Mouse (Mus musculus) liver, embryonic 13.5 days (tissue): ENCODE results near the gene Ppp1r14a. TPM values are rescaled to one million over a fixed set of nuclear protein-coding genes. Genes with fewer than 3 reads are reported as not detected.

Experiments used
- ATAC-seq: fragments of 200-750 bp; cut with Nextera tagmentation; 2 replicates; pipeline ENCODE4 v1.8.0; 2017; ENCODE audit warnings: low read depth, mild to moderate bottlenecking, moderate number of reproducible peaks, moderate library complexity
- DNase-seq: peaks from one replicate; pipeline ENCODE4 v3.0.0; 2022
- H3K27ac ChIP-seq: fragments of 300-500 bp; sonication (generic); 2 replicates; pipeline ENCODE4 v1.5.1; 2015; ENCODE audit warnings: moderate library complexity, mild to moderate bottlenecking, inconsistent platforms
- H3K27me3 ChIP-seq: fragments of 300-500 bp; sonication (generic); 2 replicates; pipeline ENCODE4 v1.6.1; 2015; ENCODE audit warnings: mild to moderate bottlenecking, inconsistent platforms
- H3K36me3 ChIP-seq: fragments of 300-500 bp; sonication (generic); 2 replicates; pipeline ENCODE4 v1.6.1; 2015; ENCODE audit warnings: mild to moderate bottlenecking, inconsistent platforms
- H3K4me1 ChIP-seq: fragments of 300-500 bp; sonication (generic); replicated peaks from 2 replicates; pipeline ENCODE4 v1.6.1; 2015; ENCODE audit warnings: inconsistent platforms
- H3K4me2 ChIP-seq: fragments of 300-500 bp; sonication (generic); 2 replicates; pipeline ENCODE4 v1.6.1; 2015; ENCODE audit warnings: inconsistent platforms, mild to moderate bottlenecking, moderate library complexity
- H3K4me3 ChIP-seq: fragments of 300-500 bp; sonication (generic); replicated peaks from 2 replicates; pipeline ENCODE4 v1.5.1; 2015; ENCODE audit warnings: mild to moderate bottlenecking, inconsistent platforms
- H3K9ac ChIP-seq: fragments of 300-500 bp; sonication (generic); 2 replicates; pipeline ENCODE4 v1.6.1; 2015; ENCODE audit warnings: mild to moderate bottlenecking, inconsistent platforms
- H3K9me3 ChIP-seq: fragments of 300-500 bp; sonication (generic); replicated peaks from 2 replicates; pipeline ENCODE4 v1.6.1; 2016; ENCODE audit warnings: inconsistent platforms
- WGBS: fragments of 180-500 bp; shearing (Covaris S2); methylation state at CpG from one replicate; pipeline ENCODE4 v1.1.7; 2015; ENCODE audit not compliant: insufficient replicate concordance; 5-methylcytosine and 5-hydroxymethylcytosine counted together
- polyA plus RNA-seq: library from polyadenylated mRNA; unstranded; fragments of >200 nt; fragmentation: Nextera tagmentation; extraction: Ambion mirVana; gene quantifications from 2 replicates; pipeline ENCODE4 v1.2.1, GENCODE M21; 2015

The Ppp1r14a gene
- polyA plus RNA-seq, 1 experiment from 2014 or later = 3.6 TPM

DNA sequence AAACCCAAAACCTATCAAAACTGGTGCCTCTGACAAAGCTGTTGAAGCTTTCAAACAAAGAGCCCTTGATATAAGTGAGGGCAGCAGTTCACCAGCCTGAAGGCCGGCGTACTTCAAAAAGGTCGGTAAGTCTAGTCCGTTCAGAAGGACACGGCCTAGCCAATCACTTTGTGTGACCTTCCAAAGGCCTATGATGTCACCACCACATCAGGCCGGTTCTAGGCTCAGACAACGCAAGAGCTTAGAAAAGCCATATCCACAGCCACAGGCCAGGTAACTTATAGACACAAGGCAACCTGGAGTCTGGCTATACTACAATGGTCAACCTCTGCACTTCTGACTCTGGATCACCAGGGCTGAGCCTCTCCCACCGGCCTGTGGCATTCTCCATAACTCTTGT is 9.2 kb upstream of the Ppp1r14a start:
- Histone ChIP-seq H3K9me3 (no peaks in the 10 kb centered on the region), H3K27ac (no peak overlapping the region), H3K9ac (no peak overlapping the region), H3K4me2 (no peak overlapping the region), H3K4me3 (no peak overlapping the region), H3K4me1 (peaks cover 29% of the 10 kb centered on the region), H3K36me3 (no peaks in the 10 kb centered on the region), H3K27me3 (peaks cover 28% of the 10 kb centered on the region)
- DNase-seq = no peak
- ATAC-seq = no peak
- WGBS = 75% methylated on average over 8 of the region's 8 CpGs

DNA sequence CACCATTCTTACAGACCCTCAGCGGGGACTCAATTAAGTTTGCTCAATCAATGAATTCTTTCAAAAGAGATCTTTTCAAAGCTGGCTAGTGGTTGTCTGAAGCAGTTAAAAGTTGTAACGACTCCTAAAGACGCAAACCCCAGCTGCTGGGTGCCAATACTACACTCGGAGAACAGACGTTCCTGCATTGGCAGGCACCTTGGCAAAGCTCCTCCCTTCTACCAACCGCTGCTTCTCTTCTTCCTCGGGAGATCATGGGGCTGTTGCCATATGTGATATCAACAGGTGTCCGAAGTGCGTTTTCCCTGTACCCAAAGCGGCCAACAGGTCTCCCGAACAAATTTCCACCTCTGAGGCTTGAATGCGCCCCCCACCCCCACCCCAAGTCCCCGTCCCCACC is 8.3 kb upstream of the Ppp1r14a start:
- Histone ChIP-seq H3K27me3 (peaks cover 28% of the 10 kb centered on the region), H3K27ac (no peak overlapping the region), H3K36me3 (no peaks in the 10 kb centered on the region), H3K4me1 (peaks cover 29% of the 10 kb centered on the region), H3K9me3 (no peaks in the 10 kb centered on the region), H3K4me2 (peak overlapping the region; percentile 88), H3K4me3 (peak overlapping the region; percentile 65), H3K9ac (0 out of 2 replicates have a peak overlapping the region, but pooled peaks have one; percentile 53)
- DNase-seq (no peak), ATAC-seq (no peak)
- 11% methylated on average over 13 of the region's 13 CpGs for WGBS

DNA sequence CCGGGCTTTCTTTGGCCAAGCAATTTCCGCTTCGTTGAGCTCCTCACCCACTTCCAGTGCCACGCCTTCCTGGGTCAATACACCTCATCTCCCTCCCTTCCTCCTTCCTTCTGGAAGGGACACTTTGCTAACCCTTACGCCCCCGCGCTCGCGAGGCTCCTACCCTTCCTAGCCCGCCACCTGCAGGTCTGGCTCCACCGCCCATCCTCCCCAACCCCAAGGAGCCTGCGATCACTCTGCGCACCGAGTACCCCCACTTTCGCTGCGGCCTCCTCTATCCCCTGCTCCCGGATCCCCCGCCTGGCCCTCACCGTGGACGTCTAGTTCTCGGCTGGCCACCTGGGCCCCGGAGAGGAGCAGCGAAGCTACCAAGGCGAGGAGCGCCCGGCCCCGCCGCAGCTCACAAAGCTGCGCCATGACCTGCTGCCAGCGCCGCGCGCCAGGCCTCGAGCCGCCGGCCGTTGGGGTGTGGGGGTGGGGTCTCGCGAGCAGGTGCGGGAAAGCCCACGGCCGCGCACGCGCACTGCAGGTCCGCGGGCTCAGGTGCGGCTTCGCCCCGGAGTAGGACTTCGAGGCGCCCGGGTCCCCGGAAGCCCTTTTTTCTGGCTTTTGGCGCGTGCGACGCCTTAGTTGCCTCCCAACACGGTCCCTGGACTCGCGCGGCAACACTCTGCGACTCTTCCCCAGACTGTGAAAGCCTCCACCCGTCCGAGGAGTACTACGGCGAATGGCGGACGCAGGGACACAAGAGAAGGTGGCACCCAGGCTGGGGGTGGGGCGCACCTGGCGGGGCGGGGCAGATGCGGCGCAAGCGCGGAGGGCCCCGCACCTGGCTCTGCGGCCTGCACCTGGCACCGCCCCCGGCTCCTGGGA is 7.7 kb upstream of the Ppp1r14a start, which contains the start of gene Spint2:
Gene Spint2 (minus strand): TSS at position 712 of the 873 bp plus-strand sequence.
- H3K4me2 ChIP-seq = peak within 1 kb of the TSS; percentile 88
- no peaks in the 10 kb centered on the region for H3K36me3 ChIP-seq
- peak; percentile 34 for DNase-seq
- peak within 1 kb of the TSS; percentile 65 for H3K4me3 ChIP-seq
- no peaks in the 10 kb centered on the region for H3K9me3 ChIP-seq
- peaks cover 29% of the 10 kb centered on the region for H3K4me1 ChIP-seq
- H3K27ac ChIP-seq = no peak within 1 kb of the TSS
- H3K27me3 ChIP-seq = peaks cover 28% of the 10 kb centered on the region
- H3K9ac ChIP-seq = peak within 1 kb of the TSS; percentile 53
- peak; percentile 60 for ATAC-seq
- under 1% methylated on average over 80 of the region's 80 CpGs for WGBS

DNA sequence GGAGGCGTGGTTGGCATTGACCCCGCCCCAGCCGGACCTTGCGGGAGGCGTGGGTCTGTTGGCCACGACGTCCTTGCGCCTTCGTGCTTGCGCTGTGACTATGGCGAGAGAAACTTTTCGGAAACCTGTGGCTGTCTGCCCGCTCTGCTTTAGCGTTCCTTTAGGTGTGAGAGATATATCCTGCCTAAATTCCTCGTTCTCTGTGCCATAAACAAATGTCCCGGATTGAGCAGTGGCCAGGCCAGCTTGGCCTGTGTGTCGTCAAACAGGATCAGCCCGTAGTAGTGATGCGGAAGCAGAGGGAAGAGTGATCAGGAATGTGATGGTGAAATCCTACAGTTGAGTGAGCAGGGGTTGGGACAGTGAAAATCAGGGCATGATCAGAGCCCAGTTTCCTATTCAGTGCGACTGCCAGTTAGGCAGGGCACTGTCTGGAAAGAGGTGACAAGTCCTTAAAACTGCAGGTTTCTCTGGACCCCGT is 7.0 kb upstream of the Ppp1r14a start:
- WGBS = 14% methylated on average over 21 of the region's 21 CpGs
- H3K27ac ChIP-seq = no peak overlapping the region
- DNase-seq (no peak), ATAC-seq (peak; percentile 19; the same call in 1 of the 2 replicates)
- peak overlapping the region; percentile 88 for H3K4me2 ChIP-seq
- H3K4me3 ChIP-seq = peak overlapping the region; percentile 65
- peaks cover 29% of the 10 kb centered on the region for H3K4me1 ChIP-seq
- no peaks in the 10 kb centered on the region for H3K36me3 ChIP-seq
- peaks cover 28% of the 10 kb centered on the region for H3K27me3 ChIP-seq
- H3K9me3 ChIP-seq = no peaks in the 10 kb centered on the region
- H3K9ac ChIP-seq = peak overlapping the region; percentile 53

DNA sequence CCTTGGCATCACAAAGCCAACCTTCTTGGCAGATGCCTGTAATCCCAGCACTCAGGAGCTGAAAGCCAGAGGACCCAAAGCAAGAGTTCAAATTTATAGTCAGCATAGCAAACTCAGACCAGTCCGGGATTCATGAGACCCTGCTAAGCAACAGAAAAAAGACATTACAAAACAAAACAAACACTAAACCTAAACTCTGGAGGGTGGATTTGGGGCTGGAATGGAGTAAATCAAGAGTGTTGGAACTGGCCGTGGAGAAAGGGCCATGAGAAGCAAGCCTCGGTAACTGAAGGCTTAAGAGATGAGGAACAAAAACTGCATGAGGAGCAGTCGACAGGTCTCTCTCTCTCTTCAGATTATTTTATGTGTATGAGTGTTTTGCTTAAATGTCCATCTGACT is 5.2 kb upstream of the Ppp1r14a start:
- Histone ChIP-seq H3K4me1 (peaks cover 33% of the 10 kb centered on the region), H3K36me3 (no peaks in the 10 kb centered on the region), H3K9me3 (no peaks in the 10 kb centered on the region), H3K9ac (no peak overlapping the region), H3K27me3 (peaks cover 36% of the 10 kb centered on the region), H3K27ac (no peak overlapping the region), H3K4me2 (no peak overlapping the region), H3K4me3 (no peak overlapping the region)
- WGBS = 61% methylated on average over 4 of the region's 4 CpGs
- no peak for DNase-seq
- ATAC-seq = no peak

DNA sequence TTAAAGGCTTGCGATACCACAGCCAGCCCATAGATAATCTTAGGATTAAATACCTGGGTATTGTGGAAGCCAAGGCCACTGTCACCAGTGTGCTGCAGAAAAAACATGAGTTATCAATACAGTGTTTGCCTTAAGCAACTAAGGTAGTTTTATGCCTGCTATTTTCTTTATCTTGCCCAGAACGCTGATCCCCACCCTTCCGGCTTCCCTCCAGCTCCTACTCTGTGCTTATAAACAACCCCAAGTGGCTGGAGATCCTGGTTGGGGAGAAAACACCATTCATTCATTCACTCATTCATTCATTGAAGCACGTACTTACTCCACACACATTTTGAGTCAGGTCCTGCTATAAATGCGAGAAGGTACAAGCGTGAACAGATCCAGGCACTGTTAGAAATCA is 4.6 kb upstream of the Ppp1r14a start:
- ATAC-seq = no peak
- Histone ChIP-seq H3K27me3 (peaks cover 41% of the 10 kb centered on the region), H3K4me2 (no peak overlapping the region), H3K9ac (no peak overlapping the region), H3K27ac (no peak overlapping the region), H3K9me3 (no peaks in the 10 kb centered on the region), H3K36me3 (no peaks in the 10 kb centered on the region), H3K4me1 (peaks cover 40% of the 10 kb centered on the region), H3K4me3 (no peak overlapping the region)
- 75% methylated on average over 6 of the region's 6 CpGs for WGBS
- DNase-seq = no peak

DNA sequence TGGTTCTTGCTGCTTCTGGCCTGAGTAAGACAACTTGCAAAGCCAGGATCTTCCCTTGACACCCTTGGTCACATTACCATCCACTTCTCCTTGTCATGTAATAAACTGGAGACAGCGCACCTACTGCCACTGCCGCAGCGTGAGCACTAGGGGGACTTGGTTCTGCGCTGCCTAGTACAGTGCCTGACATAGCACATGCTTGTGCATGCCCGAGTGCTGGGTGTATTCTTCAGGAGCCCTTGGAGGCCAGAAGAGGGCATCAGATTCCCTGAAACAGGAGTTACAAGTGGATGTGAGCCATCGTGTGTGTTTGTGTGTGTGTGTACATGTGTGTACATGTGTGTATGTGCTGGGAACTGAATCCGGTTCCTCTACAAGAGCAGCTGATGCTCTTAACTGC is 1.6 kb upstream of the Ppp1r14a start:
- H3K4me1 ChIP-seq = peaks cover 36% of the 10 kb centered on the region
- H3K9ac ChIP-seq = no peak overlapping the region
- H3K27me3 ChIP-seq = peaks cover 31% of the 10 kb centered on the region
- no peaks in the 10 kb centered on the region for H3K9me3 ChIP-seq
- no peak overlapping the region for H3K4me3 ChIP-seq
- no peak for DNase-seq
- H3K36me3 ChIP-seq = no peaks in the 10 kb centered on the region
- ATAC-seq = no peak
- WGBS = 74% methylated on average over 7 of the region's 7 CpGs
- H3K27ac ChIP-seq = no peak overlapping the region
- H3K4me2 ChIP-seq = no peak overlapping the region

DNA sequence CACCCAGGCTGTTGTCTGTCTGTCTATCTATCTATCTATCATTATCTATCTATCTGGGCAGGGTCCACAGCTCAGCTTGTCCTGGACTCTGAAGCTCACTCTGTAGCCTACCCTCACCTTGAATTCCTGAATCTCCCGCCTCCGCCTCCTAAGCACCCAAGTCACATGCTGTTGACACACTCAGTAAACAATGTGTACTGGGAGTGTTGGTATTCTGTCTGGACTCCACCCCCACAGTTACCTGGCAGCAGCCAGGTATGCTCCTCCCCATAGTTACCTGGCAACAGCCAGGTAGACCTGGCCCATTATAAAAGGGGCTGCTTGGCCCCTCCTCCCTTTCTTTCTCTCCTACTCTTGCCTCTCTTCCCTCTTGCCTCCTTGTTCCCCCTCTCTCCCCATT is 1.0 kb upstream of the Ppp1r14a start:
- peaks cover 42% of the 10 kb centered on the region for H3K4me1 ChIP-seq
- H3K27me3 ChIP-seq = peaks cover 26% of the 10 kb centered on the region
- ATAC-seq (no peak), DNase-seq (no peak)
- H3K36me3 ChIP-seq = no peaks in the 10 kb centered on the region
- no peak overlapping the region for H3K27ac ChIP-seq
- no peak overlapping the region for H3K4me2 ChIP-seq
- no peaks in the 10 kb centered on the region for H3K9me3 ChIP-seq
- no peak overlapping the region for H3K9ac ChIP-seq
- H3K4me3 ChIP-seq = no peak overlapping the region
- 72% methylated on average over 2 of the region's 2 CpGs for WGBS

DNA sequence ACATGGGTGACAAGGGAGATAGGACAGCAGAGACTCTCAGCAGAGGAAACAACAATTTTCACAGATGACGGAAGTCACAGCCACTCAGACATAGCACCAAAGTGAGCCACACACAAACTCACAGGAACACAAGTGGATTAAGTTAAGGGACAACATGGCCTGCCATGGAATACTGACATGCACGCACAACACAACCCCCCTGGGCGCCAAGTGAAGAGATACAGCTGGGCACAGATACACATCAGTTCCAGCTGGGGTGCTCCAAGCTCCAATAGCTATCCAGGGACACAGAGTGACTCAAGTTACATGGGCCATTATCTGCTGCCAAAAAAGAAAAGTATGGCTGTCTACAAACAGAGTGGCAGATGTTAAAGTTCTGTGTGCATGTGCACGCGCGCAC is 748 bp downstream of the Ppp1r14a start:
- no peak for DNase-seq
- H3K4me3 ChIP-seq = no peak overlapping the region
- H3K36me3 ChIP-seq = no peaks in the 10 kb centered on the region
- peaks cover 31% of the 10 kb centered on the region for H3K27me3 ChIP-seq
- H3K27ac ChIP-seq = no peak overlapping the region
- no peak overlapping the region for H3K9ac ChIP-seq
- no peaks in the 10 kb centered on the region for H3K9me3 ChIP-seq
- peak overlapping the region; percentile 79 for H3K4me2 ChIP-seq
- peaks cover 41% of the 10 kb centered on the region for H3K4me1 ChIP-seq
- 86% methylated on average over 6 of the region's 6 CpGs for WGBS
- ATAC-seq = no peak

DNA sequence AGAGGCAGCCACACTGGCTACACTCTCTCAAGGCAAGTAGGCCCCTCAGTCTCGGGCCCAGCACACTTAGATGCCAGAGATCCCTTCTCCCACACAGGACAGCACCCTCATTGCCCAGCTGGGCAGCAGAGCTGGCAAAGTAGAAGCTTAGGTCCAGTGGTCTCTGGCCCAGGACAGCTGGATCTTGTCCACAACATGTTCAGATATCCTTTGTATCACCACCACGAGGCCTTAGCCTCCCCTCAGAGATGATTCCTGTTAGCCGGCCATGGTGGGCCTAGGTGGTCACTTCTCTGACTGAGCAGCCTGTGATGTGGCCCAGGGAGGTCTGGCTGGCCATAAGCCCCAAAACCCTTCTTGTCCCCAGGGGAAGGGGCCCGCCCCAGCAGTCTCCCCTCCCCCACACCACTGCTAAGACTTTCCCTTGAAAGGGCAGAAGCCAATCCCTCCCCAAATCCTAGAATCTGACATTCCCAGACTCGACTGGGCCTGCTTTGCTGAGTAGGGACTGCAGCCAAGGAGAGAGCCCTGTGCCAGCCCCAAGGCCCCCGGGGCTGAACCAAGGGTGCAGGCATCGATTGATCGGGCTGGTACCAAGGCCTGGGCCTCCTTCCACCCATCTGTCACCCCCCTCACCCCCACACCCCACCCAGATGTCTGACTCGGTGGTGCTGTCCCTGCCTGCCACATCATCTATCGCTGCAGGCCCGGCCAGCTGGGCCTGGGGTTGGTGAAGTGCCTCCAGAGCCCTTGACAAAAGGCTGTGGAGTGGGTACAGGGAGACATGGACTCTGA is 1.8 kb downstream of the Ppp1r14a start:
- Histone ChIP-seq H3K9me3 (no peaks in the 10 kb centered on the region), H3K27ac (no peak overlapping the region), H3K27me3 (peaks cover 31% of the 10 kb centered on the region), H3K9ac (no peak overlapping the region), H3K4me2 (no peak overlapping the region), H3K4me3 (no peak overlapping the region), H3K36me3 (no peaks in the 10 kb centered on the region), H3K4me1 (peaks cover 40% of the 10 kb centered on the region)
- no peak for DNase-seq
- ATAC-seq = no peak
- 64% methylated on average over 11 of the region's 11 CpGs for WGBS

DNA sequence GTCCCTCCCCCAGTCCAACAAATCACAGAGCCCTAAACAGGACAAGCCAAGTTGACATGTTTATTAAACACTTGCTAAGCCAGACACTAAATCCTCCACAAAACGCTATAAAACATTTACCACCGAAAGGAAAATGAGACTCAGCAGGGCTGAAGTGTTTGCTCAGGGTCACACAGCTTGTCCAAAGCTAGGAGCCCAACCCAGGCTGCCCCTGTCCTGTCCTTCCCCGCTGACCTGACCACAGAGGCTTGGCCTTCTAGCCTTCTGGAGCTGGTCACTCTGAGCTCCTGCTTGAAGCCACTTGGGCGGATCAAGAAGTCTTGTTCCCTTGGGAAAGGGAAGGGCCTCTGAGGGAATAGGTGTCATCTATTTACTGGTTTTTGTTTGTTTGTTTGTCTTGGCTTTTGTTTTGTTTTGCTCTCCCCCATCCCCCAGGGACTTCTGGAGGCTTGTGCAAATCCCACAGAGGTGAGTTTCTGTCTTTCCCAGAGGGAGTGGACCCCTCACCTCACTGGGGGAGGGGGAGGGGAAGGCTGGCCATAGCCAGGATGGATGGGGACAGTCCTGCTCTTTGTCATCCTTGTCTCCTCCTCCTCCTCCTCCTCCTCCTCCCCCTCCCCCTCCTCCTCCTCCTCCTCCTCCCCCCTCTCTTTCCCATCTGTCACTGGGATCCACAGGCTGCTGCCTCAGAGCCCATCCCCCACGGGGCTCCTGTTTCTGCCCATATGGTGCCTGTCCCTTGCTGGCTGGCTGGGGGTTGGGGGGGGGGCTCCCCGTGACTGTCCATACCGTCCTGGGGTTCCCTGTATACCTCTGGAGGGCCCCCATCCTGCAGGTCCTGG is 2.7 kb downstream of the Ppp1r14a start:
- DNase-seq (no peak), ATAC-seq (no peak)
- H3K9me3 ChIP-seq = no peaks in the 10 kb centered on the region
- no peak overlapping the region for H3K9ac ChIP-seq
- 34% methylated on average over 6 of the region's 7 CpGs for WGBS
- H3K4me1 ChIP-seq = peaks cover 40% of the 10 kb centered on the region
- no peak overlapping the region for H3K4me3 ChIP-seq
- H3K36me3 ChIP-seq = no peaks in the 10 kb centered on the region
- H3K27ac ChIP-seq = no peak overlapping the region
- H3K4me2 ChIP-seq = no peak overlapping the region
- H3K27me3 ChIP-seq = peaks cover 31% of the 10 kb centered on the region
